Mouse (Mus musculus) heart, postnatal 0 days (tissue): Measurements from ENCODE around the gene Phc2. TPM values are rescaled to one million over a fixed set of nuclear protein-coding genes. Genes with fewer than 3 reads are reported as not detected.

ENCODE experiments used
- ATAC-seq: fragments of 200-750 bp; cut with Nextera tagmentation; 2 replicates; pipeline ENCODE4 v1.8.0; 2017; ENCODE audit warnings: low read depth, moderate number of reproducible peaks, moderate library complexity; ENCODE audit not compliant: insufficient read depth
- DNase-seq: peaks from one replicate; pipeline ENCODE4 v3.0.0-alpha.2; 2016; ENCODE audit warnings: low spot score
- H3K27ac ChIP-seq: fragments of 300-500 bp; sonication (generic); 2 replicates; pipeline ENCODE4 v1.5.1; 2014; ENCODE audit warnings: low read depth, mild to moderate bottlenecking
- H3K27me3 ChIP-seq: fragments of 300-500 bp; sonication (generic); 2 replicates; pipeline ENCODE4 v1.6.1; 2014; ENCODE audit warnings: low read length, mixed read lengths; ENCODE audit not compliant: control insufficient read depth, insufficient read depth
- H3K36me3 ChIP-seq: fragments of 300-500 bp; sonication (generic); replicated peaks from 2 replicates; pipeline ENCODE4 v1.6.1; 2014; ENCODE audit warnings: low read length, mixed read lengths; ENCODE audit not compliant: control insufficient read depth, insufficient read depth
- H3K4me1 ChIP-seq: fragments of 300-500 bp; sonication (generic); 2 replicates; pipeline ENCODE4 v1.6.1; 2014; ENCODE audit warnings: antibody characterized with exemption; ENCODE audit not compliant: control insufficient read depth, insufficient read depth
- H3K4me2 ChIP-seq: fragments of 300-500 bp; sonication (generic); 2 replicates; pipeline ENCODE4 v1.6.1; 2014; ENCODE audit warnings: low read depth, mild to moderate bottlenecking, low read length, moderate library complexity
- H3K4me3 ChIP-seq: fragments of 300-500 bp; sonication (generic); 2 replicates; pipeline ENCODE4 v1.5.1; 2014; ENCODE audit warnings: low read depth, low read length
- H3K9ac ChIP-seq: fragments of 300-500 bp; sonication (generic); replicated peaks from 2 replicates; pipeline ENCODE4 v1.6.1; 2014; ENCODE audit warnings: low read depth, low read length, mixed read lengths
- H3K9me3 ChIP-seq: fragments of 300-500 bp; sonication (generic); replicated peaks from 2 replicates; pipeline ENCODE4 v1.6.1; 2016; ENCODE audit warnings: low read length; ENCODE audit not compliant: control insufficient read depth
- CTCF ChIP-seq: IDR thresholded peaks from 2 replicates; pipeline ENCODE4 v1.5.1; 2016; ENCODE audit warnings: antibody characterized with exemption, control low read depth, low read depth
- EP300 ChIP-seq: IDR thresholded peaks from 2 replicates; pipeline ENCODE4 v1.6.1; 2016; ENCODE audit warnings: antibody characterized with exemption, low read depth
- WGBS: fragments of 180-500 bp; shearing (Covaris S2); extraction: QIAGEN DNeasy Blood & Tissue Kit; methylation state at CpG from one replicate; pipeline ENCODE4 v1.1.7; 2014; 5-methylcytosine and 5-hydroxymethylcytosine counted together
- polyA plus RNA-seq: library from polyadenylated mRNA; unstranded; fragments of >200 nt; fragmentation: Nextera tagmentation; extraction: Ambion mirVana; gene quantifications from 2 replicates; pipeline ENCODE4 v1.2.1, GENCODE M21; 2015
- total RNA-seq: library from RNA; depleted of rRNA; stranded (reverse); fragments of >200 nt; gene quantifications from 2 replicates; pipeline ENCODE4 v1.2.3, GENCODE M21; 2014; ENCODE audit warnings: low replicate concordance

Phc2 gene
- total and polyA plus RNA-seq, 2 experiments from 2014 or later = 22.0 to 47.7 TPM

GRCm38 (mm10) chr4:128692149-128692925 lies 37.8 kb downstream of the Phc2 start:
- 59% methylated on average over 14 of the region's 15 CpGs for WGBS
- H3K4me1 ChIP-seq = no peaks in the 10 kb centered on the region
- no peak overlapping the region for H3K4me3 ChIP-seq
- TF ChIP-seq EP300 (no peak), CTCF (no peak)
- no peaks in the 10 kb centered on the region for H3K27me3 ChIP-seq
- ATAC-seq (no peak), DNase-seq (no peak)
- H3K9ac ChIP-seq = no peak overlapping the region
- H3K36me3 ChIP-seq = no peaks in the 10 kb centered on the region
- H3K27ac ChIP-seq = no peak overlapping the region
- no peak overlapping the region for H3K4me2 ChIP-seq
- no peaks in the 10 kb centered on the region for H3K9me3 ChIP-seq

- ATAC-seq (no peak), DNase-seq (no peak)
- H3K27me3 ChIP-seq = no peaks in the 10 kb centered on the region
- H3K4me2 ChIP-seq = no peak overlapping the region
- no peak for TF ChIP-seq CTCF
- TF ChIP-seq EP300 = no peak
- H3K9ac ChIP-seq = no peak overlapping the region
- WGBS = 54% methylated on average over 5 of the region's 5 CpGs
- no peak overlapping the region for H3K27ac ChIP-seq
- H3K9me3 ChIP-seq = no peaks in the 10 kb centered on the region
- H3K4me1 ChIP-seq = no peaks in the 10 kb centered on the region
- H3K4me3 ChIP-seq = no peak overlapping the region
- no peaks in the 10 kb centered on the region for H3K36me3 ChIP-seq
These were observed 38.7 kb downstream of the Phc2 start for GRCm38 (mm10) chr4:128693207-128693606.

- no peak for DNase-seq
- Histone ChIP-seq H3K9ac (no peak overlapping the region), H3K4me2 (no peak overlapping the region), H3K9me3 (no peaks in the 10 kb centered on the region), H3K27me3 (no peaks in the 10 kb centered on the region), H3K27ac (no peak overlapping the region), H3K4me3 (no peak overlapping the region), H3K36me3 (no peaks in the 10 kb centered on the region), H3K4me1 (no peaks in the 10 kb centered on the region)
- no peak for TF ChIP-seq EP300
- no peak for ATAC-seq
These were observed 39.8 kb downstream of the Phc2 start for GRCm38 (mm10) chr4:128694315-128694714.

- WGBS = 65% methylated on average over 7 of the region's 7 CpGs
- TF ChIP-seq EP300 (no peak), CTCF (no peak)
- Histone ChIP-seq H3K4me1 (no peaks in the 10 kb centered on the region), H3K9ac (no peak overlapping the region), H3K4me2 (no peak overlapping the region), H3K27ac (no peak overlapping the region), H3K4me3 (no peak overlapping the region), H3K9me3 (no peaks in the 10 kb centered on the region), H3K27me3 (no peaks in the 10 kb centered on the region), H3K36me3 (no peaks in the 10 kb centered on the region)
- DNase-seq (no peak), ATAC-seq (no peak)
These were observed 40.6 kb downstream of the Phc2 start for GRCm38 (mm10) chr4:128695149-128695548.

- Histone ChIP-seq H3K4me2 (no peak overlapping the region), H3K27me3 (0 out of 2 replicates have a peak, but pooled peaks cover 3% of the 10 kb centered on the region), H3K36me3 (no peaks in the 10 kb centered on the region), H3K9me3 (no peaks in the 10 kb centered on the region), H3K4me3 (no peak overlapping the region), H3K4me1 (no peaks in the 10 kb centered on the region), H3K27ac (no peak overlapping the region), H3K9ac (no peak overlapping the region)
- 57% methylated on average over 12 of the region's 12 CpGs for WGBS
- ATAC-seq (peak; percentile 59), DNase-seq (peak; percentile 70)
- TF ChIP-seq EP300 = no peak
- TF ChIP-seq CTCF = no peak
These were observed 43.7 kb downstream of the Phc2 start for GRCm38 (mm10) chr4:128698011-128698861.
